Mouse (Mus musculus) megakaryocyte, embryonic 14.5 days (primary cell): ENCODE data around the gene 1700001O22Rik.

Experiments used
- FLI1 ChIP-seq: IDR thresholded peaks from 2 replicates; pipeline ENCODE4 v1.6.1; 2012; ENCODE audit warnings: low read length, inconsistent platforms, mixed read lengths
- GATA1 ChIP-seq: IDR thresholded peaks from 3 replicates; pipeline ENCODE4 v1.6.1; 2012; ENCODE audit warnings: mixed read lengths, low read length, inconsistent platforms, borderline replicate concordance

GRCm38 (mm10) chr2:30779241-30779640 is 24.2 kb downstream of the 1700001O22Rik start:
- TF ChIP-seq GATA1 (no peak), FLI1 (no peak)
